Mouse (Mus musculus): ENCODE measurements at regions not wholly inside any gene's neighbourhood (a gene's known extent, or its start where the extent isn't known, plus 50 kb on each side); places are given as distances from the start of the nearest gene placed in this dataset.

DNA sequence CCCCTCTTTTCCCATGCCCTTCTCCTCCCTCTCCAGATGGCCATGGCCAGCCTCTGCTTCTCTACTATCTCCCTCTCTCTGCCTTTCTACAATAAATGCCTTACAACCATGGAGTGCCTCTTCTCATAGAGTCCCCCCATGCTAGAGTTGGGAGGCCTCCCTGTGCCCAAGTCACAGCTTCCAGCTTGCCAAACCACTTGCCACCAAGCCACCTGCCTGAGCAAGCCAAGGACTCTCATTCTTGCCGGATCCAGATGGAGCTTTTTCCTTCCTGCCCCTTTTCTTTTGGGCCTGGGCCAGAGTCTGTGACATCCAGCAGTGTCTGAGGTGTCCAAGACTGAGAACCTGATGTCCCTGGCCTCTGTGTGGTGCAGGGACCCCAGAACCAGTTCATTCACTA lies 367.4 kb upstream of the Arhgap42 start:
- TF ChIP-seq POLR2A (IDR thresholded peaks at IDR 0.05; ENCODE audit: control insufficient read depth, extremely low read depth, insufficient read depth, low read length, poor library complexity), result no peak
- TF ChIP-seq CTCF (IDR thresholded peaks at IDR 0.05; ENCODE audit: borderline replicate concordance, control insufficient read depth, extremely low read depth, insufficient read depth, low read length, poor library complexity), result no peak
